Mouse (Mus musculus) cortical plate, adult 2 months (tissue): Measurements from ENCODE around the gene Psma3.

Experiments used
- CTCF ChIP-seq: fragments of 200-500 bp; IDR thresholded peaks from 2 replicates; pipeline ENCODE4 v1.5.1; 2011; ENCODE audit warnings: mild to moderate bottlenecking, control low read depth, low read length; ENCODE audit not compliant: insufficient read depth; ENCODE audit errors: extremely low read depth
- POLR2A ChIP-seq: fragments of 200-500 bp; IDR thresholded peaks from 2 replicates; pipeline ENCODE4 v1.6.1; 2011; ENCODE audit warnings: mild to moderate bottlenecking, low read length, control low read depth; ENCODE audit not compliant: insufficient read depth; ENCODE audit errors: extremely low read depth

- TF ChIP-seq CTCF (no peak), POLR2A (peak; percentile 85)
These were observed 36.6 kb upstream of the Psma3 start, which contains the start of gene Actr10 for GRCm38 (mm10) chr12:70937571-70938384.
